Mouse (Mus musculus) ES-Bruce4 (cell line): Measurements from ENCODE around the gene Tmem135.

ENCODE experiments used
- CTCF ChIP-seq: IDR thresholded peaks from one replicate; pipeline ENCODE4 v1.8.1; 2011; ENCODE audit warnings: low read depth, low read length
- EP300 ChIP-seq: IDR thresholded peaks from 2 replicates; pipeline ENCODE4 v1.6.1; 2011; ENCODE audit warnings: low read depth, low read length; ENCODE audit not compliant: insufficient read depth
- POLR2A ChIP-seq: IDR thresholded peaks from one replicate; pipeline ENCODE4 v1.8.1; 2011; ENCODE audit warnings: low read length; ENCODE audit not compliant: insufficient read depth

- no peak for TF ChIP-seq POLR2A
- no peak for TF ChIP-seq CTCF
- no peak for TF ChIP-seq EP300
Measured at GRCm38 (mm10) chr7:89327731-89328130, 76.3 kb downstream of the Tmem135 start.
